Mouse (Mus musculus) limb, embryonic 11.5 days (tissue): ENCODE results near the gene Tspan5. TPM values are rescaled to one million over a fixed set of nuclear protein-coding genes. Genes with fewer than 3 reads are reported as not detected.

Source experiments
- ATAC-seq: fragments of 200-750 bp; cut with Nextera tagmentation; 2 replicates; pipeline ENCODE4 v1.8.0; 2017; ENCODE audit warnings: low read depth; ENCODE audit not compliant: insufficient number of reproducible peaks, low FRiP score, low TSS enrichment
- DNase-seq: peaks from one replicate; pipeline ENCODE4 v3.0.0-alpha.2; 2015; ENCODE audit warnings: low spot score
- H3K27ac ChIP-seq: fragments of 300-500 bp; sonication (generic); replicated peaks from 2 replicates; pipeline ENCODE4 v1.5.1; 2014; ENCODE audit warnings: low read depth, mild to moderate bottlenecking, low read length
- H3K27me3 ChIP-seq: fragments of 300-500 bp; sonication (generic); 2 replicates; pipeline ENCODE4 v1.6.1; 2014; ENCODE audit warnings: mild to moderate bottlenecking, low read length, mixed read lengths; ENCODE audit not compliant: control insufficient read depth, insufficient read depth
- H3K36me3 ChIP-seq: fragments of 300-500 bp; sonication (generic); 2 replicates; pipeline ENCODE4 v1.6.1; 2014; ENCODE audit warnings: mild to moderate bottlenecking, low read length, moderate library complexity, mixed read lengths; ENCODE audit not compliant: control insufficient read depth, insufficient read depth
- H3K4me1 ChIP-seq: fragments of 300-500 bp; sonication (generic); 2 replicates; pipeline ENCODE4 v1.6.1; 2014; ENCODE audit warnings: low read length, mixed read lengths; ENCODE audit not compliant: control insufficient read depth, insufficient read depth
- H3K4me2 ChIP-seq: fragments of 300-500 bp; sonication (generic); 2 replicates; pipeline ENCODE4 v1.6.1; 2014; ENCODE audit warnings: low read depth, mild to moderate bottlenecking, moderate library complexity; ENCODE audit not compliant: severe bottlenecking
- H3K4me3 ChIP-seq: fragments of 300-500 bp; sonication (generic); 2 replicates; pipeline ENCODE4 v1.5.1; 2014; ENCODE audit warnings: low read depth, low read length
- H3K9ac ChIP-seq: fragments of 300-500 bp; sonication (generic); 2 replicates; pipeline ENCODE4 v1.6.1; 2014; ENCODE audit warnings: mild to moderate bottlenecking, low read length
- H3K9me3 ChIP-seq: fragments of 300-500 bp; sonication (generic); 2 replicates; pipeline ENCODE4 v1.6.1; 2016; ENCODE audit warnings: low read length; ENCODE audit not compliant: control insufficient read depth
- WGBS: fragments of 180-500 bp; shearing (Covaris S2); extraction: QIAGEN DNeasy Blood & Tissue Kit; methylation state at CpG from one replicate; pipeline ENCODE4 v1.1.7; 2014; 5-methylcytosine and 5-hydroxymethylcytosine counted together
- polyA plus RNA-seq: library from polyadenylated mRNA; unstranded; fragments of >200 nt; fragmentation: Nextera tagmentation; extraction: Ambion mirVana; gene quantifications from 2 replicates; pipeline ENCODE4 v1.2.1, GENCODE M21; 2014

Gene Tspan5
- polyA plus RNA-seq, 1 experiment from 2014 or later: 19.9 TPM

- WGBS: 83% methylated on average over 5 of the region's 5 CpGs
- Histone ChIP-seq H3K9ac (no peak overlapping the region), H3K4me1 (0 out of 2 replicates have a peak, but pooled peaks cover 2% of the 10 kb centered on the region), H3K4me2 (no peak overlapping the region), H3K36me3 (no peaks in the 10 kb centered on the region), H3K27me3 (no peaks in the 10 kb centered on the region), H3K27ac (no peak overlapping the region), H3K4me3 (no peak overlapping the region), H3K9me3 (no peaks in the 10 kb centered on the region)
- DNase-seq: no peak
- ATAC-seq: no peak
Observed at GRCm38 (mm10) chr3:138754328-138754727, 12.3 kb downstream of the Tspan5 start.

- no peak for DNase-seq
- no peaks in the 10 kb centered on the region for H3K27me3 ChIP-seq
- H3K4me1 ChIP-seq: peaks cover 9% of the 10 kb centered on the region; the same call in 1 of the 2 replicates
- no peak overlapping the region for H3K4me2 ChIP-seq
- H3K4me3 ChIP-seq: no peak overlapping the region
- no peak for ATAC-seq
- no peaks in the 10 kb centered on the region for H3K9me3 ChIP-seq
- H3K9ac ChIP-seq: no peak overlapping the region
- H3K27ac ChIP-seq: no peak overlapping the region
- no peaks in the 10 kb centered on the region for H3K36me3 ChIP-seq
- 92% methylated on average over 2 of the region's 2 CpGs for WGBS
Observed at GRCm38 (mm10) chr3:138757283-138757682, 15.3 kb downstream of the Tspan5 start.

- Histone ChIP-seq H3K36me3 (no peaks in the 10 kb centered on the region), H3K4me3 (no peak overlapping the region), H3K9ac (no peak overlapping the region), H3K4me1 (peaks cover 7% of the 10 kb centered on the region; the same call in 1 of the 2 replicates), H3K9me3 (no peaks in the 10 kb centered on the region), H3K27me3 (no peaks in the 10 kb centered on the region), H3K27ac (no peak overlapping the region), H3K4me2 (no peak overlapping the region)
- ATAC-seq (no peak), DNase-seq (no peak)
- 47% methylated on average over 9 of the region's 9 CpGs for WGBS
Observed at GRCm38 (mm10) chr3:138759968-138760684, 18.1 kb downstream of the Tspan5 start.

- Histone ChIP-seq H3K27me3 (no peaks in the 10 kb centered on the region), H3K9ac (no peak overlapping the region), H3K36me3 (no peaks in the 10 kb centered on the region), H3K4me1 (peaks cover 7% of the 10 kb centered on the region; the same call in 1 of the 2 replicates), H3K4me2 (no peak overlapping the region), H3K9me3 (no peaks in the 10 kb centered on the region), H3K27ac (no peak overlapping the region), H3K4me3 (no peak overlapping the region)
- no peak for ATAC-seq
- DNase-seq: no peak
- 28% methylated on average over 11 of the region's 11 CpGs for WGBS
Observed at GRCm38 (mm10) chr3:138760685-138761119, 18.7 kb downstream of the Tspan5 start.

GRCm38 (mm10) chr3:138761531-138761930 is 19.5 kb downstream of the Tspan5 start:
- Histone ChIP-seq H3K27me3 (no peaks in the 10 kb centered on the region), H3K27ac (no peak overlapping the region), H3K4me2 (no peak overlapping the region), H3K9ac (no peak overlapping the region), H3K4me3 (no peak overlapping the region), H3K36me3 (no peaks in the 10 kb centered on the region), H3K9me3 (no peaks in the 10 kb centered on the region), H3K4me1 (peaks cover 7% of the 10 kb centered on the region; the same call in 1 of the 2 replicates)
- ATAC-seq (no peak), DNase-seq (no peak)
- 82% methylated on average over 13 of the region's 13 CpGs for WGBS

- no peak for ATAC-seq
- DNase-seq: no peak
- H3K4me3 ChIP-seq: no peak overlapping the region
- WGBS: 90% methylated on average over 9 of the region's 9 CpGs
- peaks cover 7% of the 10 kb centered on the region; the same call in 1 of the 2 replicates for H3K4me1 ChIP-seq
- H3K4me2 ChIP-seq: no peak overlapping the region
- no peak overlapping the region for H3K9ac ChIP-seq
- no peak overlapping the region for H3K27ac ChIP-seq
- H3K27me3 ChIP-seq: no peaks in the 10 kb centered on the region
- no peaks in the 10 kb centered on the region for H3K36me3 ChIP-seq
- no peaks in the 10 kb centered on the region for H3K9me3 ChIP-seq
Observed at GRCm38 (mm10) chr3:138763941-138764340, 21.9 kb downstream of the Tspan5 start.

GRCm38 (mm10) chr3:138764782-138765181 is 22.8 kb downstream of the Tspan5 start:
- Histone ChIP-seq H3K4me3 (no peak overlapping the region), H3K27me3 (no peaks in the 10 kb centered on the region), H3K36me3 (no peaks in the 10 kb centered on the region), H3K9ac (no peak overlapping the region), H3K27ac (no peak overlapping the region), H3K4me1 (peaks cover 7% of the 10 kb centered on the region; the same call in 1 of the 2 replicates), H3K9me3 (no peaks in the 10 kb centered on the region), H3K4me2 (no peak overlapping the region)
- no peak for DNase-seq
- ATAC-seq: no peak
- WGBS: 84% methylated on average over 3 of the region's 3 CpGs

- H3K9ac ChIP-seq: no peak overlapping the region
- H3K27ac ChIP-seq: no peak overlapping the region
- ATAC-seq (no peak), DNase-seq (no peak)
- H3K4me2 ChIP-seq: no peak overlapping the region
- H3K36me3 ChIP-seq: no peaks in the 10 kb centered on the region
- H3K9me3 ChIP-seq: no peaks in the 10 kb centered on the region
- H3K27me3 ChIP-seq: no peaks in the 10 kb centered on the region
- no peak overlapping the region for H3K4me3 ChIP-seq
- H3K4me1 ChIP-seq: no peaks in the 10 kb centered on the region; the same call in 1 of the 2 replicates
- 82% methylated on average over 8 of the region's 8 CpGs for WGBS
Observed at GRCm38 (mm10) chr3:138767034-138767433, 25.0 kb downstream of the Tspan5 start.
